Mouse (Mus musculus) midbrain, embryonic 14.5 days (tissue): Measurements from ENCODE around the gene Kcnq5. TPM values are rescaled to one million over a fixed set of nuclear protein-coding genes. Genes with fewer than 3 reads are reported as not detected.

Source experiments
- ATAC-seq: fragments of 200-750 bp; cut with Nextera tagmentation; 2 replicates; pipeline ENCODE4 v1.8.0; 2017; ENCODE audit warnings: moderate number of reproducible peaks, moderate library complexity; ENCODE audit not compliant: low FRiP score, low TSS enrichment
- DNase-seq: peaks from one replicate; pipeline ENCODE4 v3.0.0-alpha.2; 2015
- H3K27ac ChIP-seq: fragments of 300-500 bp; sonication (generic); replicated peaks from 2 replicates; pipeline ENCODE4 v1.5.1; 2014; ENCODE audit warnings: mild to moderate bottlenecking, low read depth, low read length, moderate library complexity
- H3K27me3 ChIP-seq: fragments of 300-500 bp; sonication (generic); 2 replicates; pipeline ENCODE4 v1.6.1; 2014; ENCODE audit warnings: low read length, control low read depth, mixed read lengths; ENCODE audit not compliant: control insufficient read depth, insufficient read depth
- H3K36me3 ChIP-seq: fragments of 300-500 bp; sonication (generic); 2 replicates; pipeline ENCODE4 v1.6.1; 2014; ENCODE audit warnings: low read length, control low read depth; ENCODE audit not compliant: control insufficient read depth, insufficient read depth
- H3K4me1 ChIP-seq: fragments of 300-500 bp; sonication (generic); 2 replicates; pipeline ENCODE4 v1.6.1; 2014; ENCODE audit warnings: mild to moderate bottlenecking, antibody characterized with exemption, low read length, control low read depth; ENCODE audit not compliant: control insufficient read depth, insufficient read depth
- H3K4me2 ChIP-seq: fragments of 300-500 bp; sonication (generic); 2 replicates; pipeline ENCODE4 v1.6.1; 2014; ENCODE audit warnings: mild to moderate bottlenecking, low read length, moderate library complexity
- H3K4me3 ChIP-seq: fragments of 300-500 bp; sonication (generic); replicated peaks from 2 replicates; pipeline ENCODE4 v1.5.1; 2014; ENCODE audit warnings: low read depth, low read length
- H3K9ac ChIP-seq: fragments of 300-500 bp; sonication (generic); replicated peaks from 2 replicates; pipeline ENCODE4 v1.6.1; 2014; ENCODE audit warnings: mild to moderate bottlenecking, low read length, moderate library complexity
- H3K9me3 ChIP-seq: fragments of 300-500 bp; sonication (generic); 2 replicates; pipeline ENCODE4 v1.6.1; 2016; ENCODE audit warnings: low read length, control low read depth, mixed read lengths; ENCODE audit not compliant: control insufficient read depth
- WGBS: fragments of 180-500 bp; shearing (Covaris S2); extraction: QIAGEN DNeasy Blood & Tissue Kit; methylation state at CpG from one replicate; pipeline ENCODE4 v1.1.7; 2014; 5-methylcytosine and 5-hydroxymethylcytosine counted together
- polyA plus RNA-seq: library from polyadenylated mRNA; unstranded; fragments of >200 nt; fragmentation: Nextera tagmentation; extraction: Ambion mirVana; gene quantifications from 2 replicates; pipeline ENCODE4 v1.2.1, GENCODE M21; 2014

Gene Kcnq5
- polyA plus RNA-seq, 1 experiment from 2014 or later = 1.2 TPM

DNA sequence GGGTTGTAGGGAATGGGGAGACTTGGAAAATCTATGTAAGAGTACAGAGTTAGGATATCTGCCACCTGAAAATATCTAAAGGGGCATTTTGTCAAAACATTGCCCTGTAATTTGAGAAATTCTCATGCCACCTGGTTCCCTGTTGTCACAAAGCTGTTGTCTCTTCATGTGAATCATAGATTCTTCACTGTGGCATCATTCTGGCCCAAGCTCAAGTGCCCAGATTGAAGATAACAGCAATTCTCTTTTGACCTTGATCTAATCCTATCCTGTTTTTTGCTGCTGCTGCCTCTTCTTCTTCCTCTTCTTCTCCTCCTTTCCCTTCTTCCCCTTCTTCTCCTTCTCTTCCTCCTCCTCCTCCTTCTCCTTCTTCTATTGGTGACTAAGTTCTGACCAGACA, 240.5 kb downstream of the Kcnq5 start:
- Histone ChIP-seq H3K4me3 (no peak overlapping the region), H3K9ac (no peak overlapping the region), H3K4me1 (no peaks in the 10 kb centered on the region), H3K27ac (no peak overlapping the region), H3K27me3 (no peaks in the 10 kb centered on the region), H3K9me3 (no peaks in the 10 kb centered on the region), H3K4me2 (no peak overlapping the region), H3K36me3 (no peaks in the 10 kb centered on the region)
- ATAC-seq (no peak), DNase-seq (no peak)

GRCm38 (mm10) chr1:21714816-21715215, 246.9 kb downstream of the Kcnq5 start:
- no peak overlapping the region for H3K4me2 ChIP-seq
- DNase-seq (no peak), ATAC-seq (no peak)
- 89% methylated on average over 3 of the region's 3 CpGs for WGBS
- no peak overlapping the region for H3K9ac ChIP-seq
- no peak overlapping the region for H3K4me3 ChIP-seq
- no peaks in the 10 kb centered on the region for H3K27me3 ChIP-seq
- no peaks in the 10 kb centered on the region for H3K4me1 ChIP-seq
- H3K27ac ChIP-seq = no peak overlapping the region
- no peaks in the 10 kb centered on the region for H3K9me3 ChIP-seq
- H3K36me3 ChIP-seq = no peaks in the 10 kb centered on the region

DNA sequence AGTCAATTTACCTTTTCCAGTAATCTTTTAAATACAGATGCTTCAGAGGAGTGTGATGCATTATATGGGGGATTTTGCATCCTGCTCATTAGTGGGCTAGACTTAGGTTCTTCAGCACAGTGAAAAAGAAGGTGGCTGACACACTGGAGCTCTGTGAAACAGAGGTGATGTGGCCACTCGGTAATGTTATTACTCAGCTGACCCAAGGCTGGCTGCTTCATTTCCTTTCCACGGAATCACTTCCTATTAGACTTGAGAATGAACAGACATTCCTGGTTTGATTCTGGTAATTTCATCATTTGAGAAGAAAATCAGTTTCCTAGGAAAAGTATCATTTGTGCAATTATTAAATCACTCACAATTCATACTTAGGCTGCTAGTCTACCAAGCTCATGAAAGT, 249.0 kb downstream of the Kcnq5 start:
- DNase-seq (no peak), ATAC-seq (no peak)
- Histone ChIP-seq H3K4me3 (no peak overlapping the region), H3K36me3 (no peaks in the 10 kb centered on the region), H3K4me2 (no peak overlapping the region), H3K9me3 (no peaks in the 10 kb centered on the region), H3K9ac (no peak overlapping the region), H3K27me3 (no peaks in the 10 kb centered on the region), H3K4me1 (no peaks in the 10 kb centered on the region), H3K27ac (no peak overlapping the region)
- WGBS = 86% methylated on average over 2 of the region's 2 CpGs

- no peak overlapping the region for H3K27ac ChIP-seq
- no peaks in the 10 kb centered on the region for H3K9me3 ChIP-seq
- H3K4me3 ChIP-seq = no peak overlapping the region
- no peaks in the 10 kb centered on the region for H3K36me3 ChIP-seq
- no peaks in the 10 kb centered on the region for H3K27me3 ChIP-seq
- no peak for ATAC-seq
- no peak overlapping the region for H3K4me2 ChIP-seq
- no peak overlapping the region for H3K9ac ChIP-seq
- DNase-seq = no peak
- H3K4me1 ChIP-seq = no peaks in the 10 kb centered on the region
- 83% methylated on average over 2 of the region's 2 CpGs for WGBS
Observed at GRCm38 (mm10) chr1:21690458-21690857, 271.3 kb downstream of the Kcnq5 start.

DNA sequence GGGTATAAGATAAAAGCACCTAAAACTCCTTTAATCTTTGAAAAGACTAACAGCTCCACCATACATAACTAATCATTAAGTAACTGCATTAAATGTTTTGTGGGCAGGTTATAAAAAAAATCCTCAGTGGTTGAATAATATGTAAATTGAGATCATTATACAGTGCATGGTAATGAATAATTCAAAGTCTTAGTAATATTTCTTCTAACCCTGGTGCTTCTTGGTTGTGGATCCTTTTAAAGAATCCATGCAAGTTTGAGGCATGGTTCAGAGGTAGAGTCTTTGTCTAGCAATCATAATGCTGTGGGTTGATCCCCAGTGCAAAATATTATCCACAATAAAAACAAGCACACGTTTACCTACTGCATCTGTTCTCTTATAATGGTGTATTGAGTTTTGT, 272.8 kb downstream of the Kcnq5 start:
- H3K27me3 ChIP-seq = no peaks in the 10 kb centered on the region
- 80% methylated on average over 1 of the region's 1 CpGs for WGBS
- H3K4me3 ChIP-seq = no peak overlapping the region
- H3K9me3 ChIP-seq = no peaks in the 10 kb centered on the region
- no peaks in the 10 kb centered on the region for H3K36me3 ChIP-seq
- no peak overlapping the region for H3K4me2 ChIP-seq
- no peak overlapping the region for H3K27ac ChIP-seq
- ATAC-seq = 0 out of 2 replicates have a peak, but pooled peaks have one; percentile 53
- no peaks in the 10 kb centered on the region for H3K4me1 ChIP-seq
- no peak for DNase-seq
- H3K9ac ChIP-seq = no peak overlapping the region

GRCm38 (mm10) chr1:21684444-21684843, 277.3 kb downstream of the Kcnq5 start:
- Histone ChIP-seq H3K27ac (no peak overlapping the region), H3K27me3 (no peaks in the 10 kb centered on the region), H3K9me3 (no peaks in the 10 kb centered on the region), H3K4me2 (no peak overlapping the region), H3K9ac (no peak overlapping the region), H3K4me3 (no peak overlapping the region), H3K36me3 (no peaks in the 10 kb centered on the region), H3K4me1 (no peaks in the 10 kb centered on the region)
- no peak for DNase-seq
- WGBS = 93% methylated on average over 3 of the region's 3 CpGs
- ATAC-seq = no peak

DNA sequence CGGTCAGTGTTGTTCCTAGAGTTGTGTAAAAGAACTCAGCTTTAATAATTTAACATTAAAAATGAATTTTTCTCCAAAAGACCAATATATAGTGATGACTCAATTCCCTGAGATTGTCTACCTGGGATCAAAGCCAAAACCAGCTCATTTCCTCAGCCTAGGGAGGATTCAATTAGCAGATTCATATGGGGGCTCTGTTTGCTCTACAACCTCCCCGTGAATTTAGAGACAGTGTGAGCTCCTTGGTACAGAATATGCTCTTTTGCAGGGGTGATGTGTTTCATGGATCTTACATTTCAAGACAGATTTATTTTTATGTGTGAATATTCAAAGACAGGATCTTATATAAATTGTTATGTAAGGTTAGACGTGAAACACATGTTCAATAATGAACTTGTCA, 284.9 kb downstream of the Kcnq5 start:
- Histone ChIP-seq H3K4me1 (no peaks in the 10 kb centered on the region), H3K9ac (no peak overlapping the region), H3K27ac (no peak overlapping the region), H3K36me3 (no peaks in the 10 kb centered on the region), H3K27me3 (no peaks in the 10 kb centered on the region), H3K4me2 (no peak overlapping the region), H3K4me3 (no peak overlapping the region), H3K9me3 (no peaks in the 10 kb centered on the region)
- 78% methylated on average over 3 of the region's 3 CpGs for WGBS
- ATAC-seq (no peak), DNase-seq (no peak)

GRCm38 (mm10) chr1:21660840-21661239, 300.9 kb downstream of the Kcnq5 start:
- H3K27me3 ChIP-seq = no peaks in the 10 kb centered on the region
- H3K9me3 ChIP-seq = no peaks in the 10 kb centered on the region
- H3K36me3 ChIP-seq = no peaks in the 10 kb centered on the region
- WGBS = 82% methylated on average over 3 of the region's 3 CpGs
- DNase-seq = no peak
- H3K4me2 ChIP-seq = no peak overlapping the region
- H3K4me3 ChIP-seq = no peak overlapping the region
- H3K27ac ChIP-seq = no peak overlapping the region
- H3K9ac ChIP-seq = no peak overlapping the region
- ATAC-seq = no peak
- no peaks in the 10 kb centered on the region for H3K4me1 ChIP-seq

GRCm38 (mm10) chr1:21650820-21651219, 310.9 kb downstream of the Kcnq5 start:
- DNase-seq (peak; percentile 8), ATAC-seq (no peak)
- Histone ChIP-seq H3K27ac (no peak overlapping the region), H3K4me2 (no peak overlapping the region), H3K4me3 (no peak overlapping the region), H3K27me3 (no peaks in the 10 kb centered on the region), H3K9me3 (no peaks in the 10 kb centered on the region), H3K4me1 (no peaks in the 10 kb centered on the region), H3K9ac (no peak overlapping the region), H3K36me3 (no peaks in the 10 kb centered on the region)
- 48% methylated on average over 4 of the region's 4 CpGs for WGBS
